Mouse (Mus musculus) kidney, postnatal 25 days (tissue): ENCODE measurements at regions not wholly inside any gene's neighbourhood (a gene's known extent, or its start where the extent isn't known, plus 50 kb on each side); places are given as distances from the start of the nearest gene placed in this dataset.

Experiments used
- DNase-seq, 2 experiments: peaks; one replicate each; pipeline ENCODE4 v3.0.0; 2021; ENCODE audit warnings: mixed read lengths in 2 of 2

DNA sequence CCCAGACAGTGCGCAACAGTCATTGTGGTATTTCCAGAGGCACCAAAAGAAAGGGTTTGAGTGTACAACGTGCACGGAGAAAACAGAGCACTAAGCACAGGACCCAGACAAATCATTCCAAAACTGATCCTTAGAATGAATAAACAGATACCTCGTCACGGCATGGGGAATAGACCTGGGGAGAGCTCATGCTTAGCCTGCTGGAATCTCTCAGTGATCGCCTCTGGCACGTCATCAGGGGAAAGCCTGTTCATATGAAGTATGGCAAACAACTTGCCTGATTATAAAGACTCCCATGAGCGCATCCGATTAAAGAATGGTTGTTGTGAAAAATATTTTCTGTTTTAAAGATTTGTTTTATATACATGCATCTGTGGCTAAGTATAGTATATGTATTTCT lies 86.9 kb upstream of the Dapk1 start:
- DNase-seq, result no peak

DNA sequence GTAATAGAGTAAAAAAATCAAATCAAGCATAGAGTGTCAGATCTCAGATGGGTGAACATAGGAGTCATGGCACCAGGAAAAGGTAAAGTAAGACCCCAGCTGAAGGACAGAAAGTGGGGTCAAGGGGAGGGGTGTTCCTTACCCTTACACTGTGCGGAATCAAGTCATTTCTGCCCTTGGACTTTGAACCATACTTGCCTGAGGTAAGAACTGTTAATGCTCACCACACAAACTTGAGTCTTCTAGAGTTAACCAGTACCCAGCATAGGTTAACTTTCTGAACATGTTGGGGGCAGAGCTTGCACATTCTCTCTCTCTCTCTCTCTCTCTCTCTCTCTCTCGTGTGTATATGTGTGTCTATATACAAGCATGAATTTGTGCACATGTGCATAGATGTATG lies 83.7 kb upstream of the Dapk1 start:
- no peak for DNase-seq

DNA sequence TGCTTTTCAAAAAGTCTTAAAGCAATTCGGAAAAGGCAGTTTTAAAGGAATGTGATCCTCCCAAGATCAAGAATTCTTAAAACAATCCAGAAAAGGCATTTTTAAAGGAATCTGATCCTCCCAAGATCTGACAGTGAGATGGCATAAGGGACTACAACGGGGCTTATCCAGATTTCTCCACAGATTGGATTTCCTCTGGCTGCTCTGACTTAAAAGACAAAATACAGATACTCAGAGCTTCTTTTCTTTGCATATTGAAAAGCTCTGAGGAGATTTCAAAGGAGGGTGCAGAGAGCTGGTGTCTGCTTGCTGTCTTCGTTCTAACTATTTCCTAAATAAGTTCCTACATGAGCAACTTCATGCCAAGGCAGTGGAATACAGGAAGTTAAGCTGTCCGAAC lies 82.0 kb upstream of the Dapk1 start:
- DNase-seq, result no peak

DNA sequence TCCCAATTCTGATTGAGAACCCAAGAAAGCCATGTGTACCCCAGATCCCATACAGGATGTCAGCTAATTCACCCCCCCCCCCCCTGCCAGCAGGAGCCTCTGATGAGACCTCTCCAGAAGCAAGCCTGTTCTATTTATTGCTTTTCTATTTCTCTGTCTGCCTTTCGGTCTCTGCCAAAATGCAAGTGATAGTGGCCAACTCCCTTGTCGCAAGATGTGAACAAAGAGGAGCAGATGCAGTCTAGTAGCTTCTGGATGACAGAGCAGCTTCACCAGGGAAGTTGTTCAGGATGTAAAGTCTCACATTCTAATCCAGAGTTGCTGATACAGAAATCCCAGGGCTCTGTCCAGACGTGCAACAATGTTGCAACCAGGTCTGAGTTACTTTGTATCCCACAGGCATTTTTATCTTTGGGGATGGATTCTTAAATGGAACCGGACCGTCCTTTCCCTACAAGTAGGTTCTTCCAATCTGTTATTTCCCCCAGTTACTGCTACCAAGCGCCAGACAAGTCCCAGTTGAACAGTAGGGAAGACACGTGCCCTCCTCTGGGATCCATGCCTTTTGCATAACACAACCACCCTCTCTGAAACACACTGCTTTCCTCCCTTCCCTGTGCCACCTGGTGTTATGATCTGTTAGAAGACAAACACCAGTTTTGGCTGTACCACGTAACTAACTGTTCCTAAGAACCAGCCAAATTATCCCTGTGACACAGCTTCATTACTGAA lies 78.9 kb upstream of the Dapk1 start:
- DNase-seq, result no peak

DNA sequence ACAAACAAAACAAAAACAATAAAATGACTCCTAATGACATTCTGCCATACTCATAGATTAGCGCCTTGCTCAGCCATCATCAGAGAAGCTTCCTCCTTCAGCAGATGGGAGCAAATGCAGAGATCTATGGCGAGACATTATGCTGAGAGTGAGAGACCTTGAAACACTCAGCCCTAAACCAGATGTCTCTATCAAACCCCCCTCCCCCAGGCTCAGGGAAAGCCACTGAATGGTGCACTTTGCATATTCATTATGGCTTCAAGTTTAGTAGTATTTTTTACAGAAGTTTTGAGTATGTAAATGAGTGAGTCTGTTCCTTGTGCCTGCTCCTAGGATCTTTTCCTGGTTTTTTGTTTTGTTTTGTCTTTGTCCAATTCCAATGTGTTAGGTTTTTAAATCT lies 73.9 kb upstream of the Dapk1 start:
- no peak for DNase-seq

DNA sequence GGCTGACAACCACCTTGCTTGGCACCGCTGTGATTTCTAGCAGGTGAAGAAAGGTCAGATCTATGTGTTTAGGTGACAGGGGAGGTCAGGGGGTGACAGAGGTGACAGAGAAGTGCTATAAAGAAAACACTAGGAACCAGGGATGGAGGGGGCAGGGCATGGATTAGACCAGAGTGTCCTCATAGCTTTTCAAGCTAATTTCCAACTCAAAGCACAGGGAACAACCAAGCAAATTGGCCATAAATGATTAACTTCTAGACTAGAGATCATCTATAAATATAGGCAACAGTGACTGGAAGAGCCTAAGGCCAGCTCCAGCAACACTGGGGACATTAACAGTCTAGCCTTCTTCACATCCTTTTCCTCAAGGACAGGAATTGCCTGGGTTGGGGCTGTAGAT lies 72.9 kb upstream of the Dapk1 start:
- DNase-seq, result peak; percentile 55 to 64

DNA sequence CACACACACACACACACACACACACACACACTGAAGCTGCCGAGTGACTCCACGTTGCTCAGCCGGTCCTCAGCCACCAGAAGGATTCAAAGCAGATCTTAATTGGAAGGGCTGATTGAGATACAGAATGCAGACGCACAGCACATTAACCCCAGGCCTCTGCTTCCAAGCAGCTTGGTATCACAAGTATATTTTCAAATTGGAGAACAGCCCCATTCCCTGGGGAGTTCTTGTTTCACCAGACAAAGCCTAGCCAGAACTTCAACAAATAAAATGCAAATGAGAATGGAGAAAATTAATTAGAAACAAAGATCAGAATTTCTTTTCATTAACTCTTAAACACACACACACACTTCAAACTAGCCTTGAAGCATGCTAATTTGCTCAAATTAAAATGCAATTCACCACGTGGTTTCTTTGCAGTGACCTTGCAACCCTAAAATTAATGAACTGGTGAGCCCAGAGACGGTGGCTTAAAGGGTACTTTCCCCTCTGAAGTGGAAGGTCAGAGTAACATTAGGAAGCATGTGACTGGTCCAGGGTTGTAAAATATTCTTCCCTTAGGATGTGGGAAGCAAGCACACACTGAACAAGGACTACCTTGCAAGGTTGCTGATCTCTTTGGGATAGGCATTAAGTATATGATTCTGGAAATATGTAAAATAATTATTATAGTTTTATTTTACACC lies 72.2 kb upstream of the Dapk1 start:
- DNase-seq, result peak; percentile 55 to 63

DNA sequence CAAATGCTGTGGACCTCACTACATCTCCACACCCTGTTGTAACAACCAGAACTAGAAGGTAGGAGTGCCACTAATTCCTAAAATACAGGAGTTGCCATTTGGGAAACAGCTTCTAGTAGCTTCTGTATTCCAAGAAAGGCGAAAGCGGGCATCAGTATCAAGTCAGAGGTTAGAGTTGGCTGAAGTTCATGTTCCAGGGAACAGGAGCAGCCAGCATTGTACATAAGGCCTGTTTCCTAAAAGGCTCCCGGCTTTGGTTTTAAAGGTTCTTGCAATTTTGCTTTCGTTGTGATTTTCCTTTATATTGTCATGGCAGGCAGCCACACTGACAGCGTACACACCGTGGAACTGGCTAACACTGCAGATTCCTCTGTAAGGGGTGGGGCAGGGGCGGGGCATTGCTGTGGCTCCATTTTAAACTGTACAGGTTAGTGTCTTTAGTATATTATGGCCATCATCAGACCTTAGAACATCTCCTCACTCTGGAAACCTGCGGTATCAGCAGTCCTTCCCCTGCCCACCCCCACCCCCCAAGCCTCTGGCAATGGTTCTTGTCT lies 67.8 kb upstream of the Dapk1 start:
- DNase-seq, result peak in 1 of 2 experiments; percentile 51

DNA sequence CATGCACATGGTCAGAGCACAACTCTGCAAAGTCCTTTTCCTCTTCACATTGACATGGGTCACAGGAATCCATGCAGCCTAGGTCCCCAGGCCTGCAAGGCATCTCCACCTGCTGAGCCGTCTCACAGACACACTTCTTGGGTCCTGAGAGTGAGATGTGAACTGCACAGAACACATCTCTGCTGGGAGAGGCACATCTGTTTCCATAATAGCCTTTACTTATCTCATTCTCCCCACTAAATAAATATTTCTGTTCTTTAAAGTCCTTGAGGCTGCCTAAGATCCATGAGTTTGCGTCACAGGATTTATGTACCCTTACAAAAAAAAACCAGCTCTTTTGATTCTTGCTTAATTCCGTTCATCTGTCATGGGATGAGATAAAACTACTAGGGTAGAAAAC lies 67.2 kb upstream of the Dapk1 start:
- no peak for DNase-seq

DNA sequence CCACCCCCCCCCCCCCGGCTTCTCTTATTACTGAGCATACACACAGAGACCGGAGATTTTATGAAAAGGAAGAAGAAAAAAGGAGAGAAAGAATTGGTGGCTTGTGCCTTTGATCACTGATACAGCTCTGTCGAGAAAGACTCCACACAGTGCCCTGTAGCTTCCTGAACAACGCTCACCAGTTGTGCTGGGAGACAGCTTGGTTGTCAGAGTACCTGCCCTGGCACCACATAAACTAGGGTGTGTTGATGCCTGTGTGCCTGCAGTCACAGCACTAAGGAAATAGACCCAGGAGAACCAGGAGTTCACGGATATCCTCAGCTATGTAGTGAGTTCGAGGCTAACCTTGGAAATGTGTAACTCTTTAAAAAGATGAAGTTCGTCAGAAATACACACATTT lies 66.7 kb upstream of the Dapk1 start:
- DNase-seq, result no peak

DNA sequence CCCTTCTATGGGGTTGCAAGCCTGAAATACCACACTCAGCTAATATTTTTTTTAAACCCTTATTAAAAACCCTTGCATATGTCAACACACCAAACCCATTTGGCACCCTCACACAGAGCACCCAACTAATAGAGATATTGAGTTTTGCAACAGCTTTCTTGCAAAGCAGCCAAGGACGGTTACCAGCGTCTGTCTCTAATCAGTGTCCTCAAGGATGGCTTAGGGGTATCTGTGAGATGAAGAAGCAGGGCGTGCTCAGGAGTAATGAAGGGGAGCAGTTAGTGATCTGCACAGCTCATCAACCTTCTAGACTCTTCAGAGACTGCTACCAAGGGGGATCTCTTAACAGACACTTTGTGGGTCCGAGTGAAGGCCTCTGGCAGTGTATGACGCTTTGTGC lies 65.0 kb upstream of the Dapk1 start:
- no peak for DNase-seq

DNA sequence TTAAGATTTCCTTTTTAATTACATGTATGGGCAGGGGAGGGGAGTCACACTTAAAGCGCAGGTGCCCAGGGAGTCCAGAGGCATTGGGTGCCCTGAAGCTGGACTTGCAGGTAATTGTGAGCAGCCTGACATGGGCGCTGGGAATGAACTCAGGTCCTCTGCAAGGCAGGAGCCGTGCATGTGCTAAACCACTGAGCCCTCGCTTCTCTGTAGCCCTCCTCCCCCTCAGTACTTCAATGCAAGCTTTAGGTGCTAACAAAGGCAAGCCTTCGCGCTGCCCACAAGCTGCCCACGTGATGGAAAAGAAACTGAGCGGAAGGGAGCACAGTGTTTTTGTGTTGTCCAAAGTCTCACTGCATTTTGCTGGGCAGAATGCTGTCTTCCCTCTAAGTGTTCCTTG lies 63.6 kb upstream of the Dapk1 start:
- no peak for DNase-seq

DNA sequence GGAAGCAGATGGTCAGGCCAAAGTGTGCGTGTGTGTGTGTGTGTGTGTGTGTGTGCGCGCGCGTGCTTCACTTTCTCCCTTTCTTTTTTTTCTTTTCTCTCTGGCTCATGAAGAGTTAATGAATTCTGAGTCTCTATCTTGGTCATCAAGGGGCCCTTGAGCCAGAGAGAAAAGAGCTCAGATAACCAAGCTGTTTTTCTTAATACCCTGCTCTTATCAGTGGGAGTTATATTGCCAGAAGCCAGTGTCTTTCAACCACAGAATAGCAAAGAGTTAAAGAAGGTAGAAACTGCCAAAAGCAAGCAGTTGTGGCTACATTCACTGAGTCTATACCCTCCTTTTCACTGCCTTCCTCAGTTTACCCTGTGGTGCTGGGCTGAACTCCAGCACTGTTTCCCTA lies 60.6 kb upstream of the Dapk1 start:
- no peak for DNase-seq

DNA sequence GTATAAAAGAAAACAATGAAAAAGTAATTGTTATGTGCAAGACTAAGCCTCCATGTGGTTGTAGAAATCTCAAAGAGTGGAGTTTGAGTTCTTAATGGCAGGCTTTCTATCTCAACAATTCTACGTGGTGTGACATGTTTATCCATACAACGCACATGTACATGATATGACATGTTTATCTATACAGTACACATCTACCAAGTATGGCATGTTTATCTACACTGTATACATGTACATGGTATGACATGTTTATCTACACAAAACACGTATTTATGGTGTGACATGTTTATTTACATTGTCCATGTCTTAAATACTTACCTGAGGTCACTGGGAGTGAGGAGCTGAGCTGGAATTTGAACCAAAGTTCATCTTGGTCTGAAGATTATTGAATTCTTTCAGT lies 57.4 kb upstream of the Dapk1 start:
- DNase-seq, result no peak

DNA sequence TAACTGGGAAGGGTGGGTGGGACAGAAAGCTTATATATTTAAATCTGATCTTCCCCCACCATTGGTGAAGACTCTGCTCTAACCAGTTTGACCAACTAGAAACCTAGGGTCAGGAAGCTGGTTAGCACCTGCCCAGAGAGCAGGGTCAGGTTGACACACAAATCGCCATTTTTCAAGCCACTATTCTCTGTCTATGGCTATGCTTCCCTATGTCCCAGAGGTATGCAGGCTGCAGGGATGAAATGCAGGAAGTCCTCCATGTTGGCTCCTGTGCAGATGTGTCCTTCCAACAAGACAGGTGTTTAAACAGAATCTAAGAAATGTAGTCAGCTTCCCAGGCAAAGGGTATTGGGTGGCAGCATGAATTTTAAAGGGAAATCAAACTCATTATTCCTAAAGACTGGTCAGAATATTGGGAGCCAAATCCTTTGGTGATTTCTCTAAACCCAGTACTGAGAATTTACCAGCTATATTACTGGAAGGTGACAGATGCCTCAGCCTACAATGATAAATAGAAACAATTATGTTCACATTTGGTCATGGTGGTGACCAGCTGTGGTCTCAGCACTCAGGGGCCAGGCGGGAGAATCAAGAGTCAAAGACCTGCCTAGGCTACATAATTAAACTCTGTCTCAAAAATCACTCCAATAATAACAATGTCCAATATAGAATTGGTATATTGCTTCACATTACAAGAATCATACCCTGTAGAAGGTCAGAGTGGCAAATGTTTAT lies 55.6 kb upstream of the Dapk1 start:
- no peak for DNase-seq
